Mouse (Mus musculus) layer of hippocampus, postnatal 36 days (tissue): Measurements from ENCODE around the gene Tac2. TPM values are rescaled to one million over a fixed set of nuclear protein-coding genes. Genes with fewer than 3 reads are reported as not detected.
"Not testable (repeated sequence)": the region's sequence is repeated elsewhere in the genome, so short reads cannot be mapped to it uniquely, and the experiment has no call there.

Experiments used
- DNase-seq, 2 experiments: peaks; one replicate each; pipeline ENCODE4 v3.0.0; 2022
- total RNA-seq, 2 experiments: library from RNA; stranded (reverse); gene quantifications; 2 replicates each; pipeline ENCODE4 v1.2.3; 2021

Gene Tac2
- total RNA-seq, 2 experiments from 2014 or later = 3.3 to 6.6 TPM

GRCm38 (mm10) chr10:127759181-127760110, 35.2 kb downstream of the Tac2 start, which contains the start of the genes Rdh1 and Rdh16f1:
TSS of gene Rdh1 (plus strand) at chr10:127759721.
TSS of gene Rdh16f1 (plus strand) at chr10:127759787.
- DNase-seq = no peak

GRCm38 (mm10) chr10:127762926-127763325, 38.6 kb downstream of the Tac2 start:
- DNase-seq = not testable (repeated sequence)

DNA sequence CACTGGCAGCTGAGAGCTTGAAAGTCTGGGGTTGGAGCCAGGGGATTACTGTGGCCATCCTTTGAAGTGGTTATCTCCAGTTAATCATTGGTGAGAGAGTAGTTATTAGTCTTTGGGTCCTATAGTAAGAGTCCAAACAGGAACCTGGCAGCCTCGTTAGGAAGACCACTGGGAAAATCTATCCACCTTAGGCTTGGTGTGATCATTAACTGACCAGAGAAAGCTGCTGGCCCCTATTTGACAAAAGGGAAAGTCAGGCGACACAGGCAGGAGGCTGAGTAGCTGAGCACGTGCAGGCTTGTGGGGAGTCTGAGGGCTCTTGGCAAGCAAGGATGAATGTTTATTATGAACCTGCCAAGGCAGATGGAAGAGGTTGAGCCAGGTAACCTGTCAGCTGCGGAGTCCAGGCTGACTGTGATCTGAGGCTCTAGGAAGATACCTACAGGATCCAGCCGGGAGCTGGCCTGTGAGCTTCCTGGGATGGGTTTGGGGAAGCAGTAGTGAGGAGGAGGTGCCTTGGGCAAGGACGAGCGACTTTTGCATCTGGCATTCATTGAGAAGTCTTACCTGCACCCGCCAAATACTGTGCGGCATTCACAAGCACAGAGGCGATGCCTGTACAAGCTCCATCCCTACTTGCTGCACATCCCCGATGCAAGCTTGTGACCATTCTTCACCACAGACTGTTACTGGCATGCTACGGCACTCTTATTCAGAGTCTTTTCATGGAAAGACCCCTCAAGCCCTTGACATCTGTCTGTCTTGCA, 39.8 kb downstream of the Tac2 start:
- no peak for DNase-seq

DNA sequence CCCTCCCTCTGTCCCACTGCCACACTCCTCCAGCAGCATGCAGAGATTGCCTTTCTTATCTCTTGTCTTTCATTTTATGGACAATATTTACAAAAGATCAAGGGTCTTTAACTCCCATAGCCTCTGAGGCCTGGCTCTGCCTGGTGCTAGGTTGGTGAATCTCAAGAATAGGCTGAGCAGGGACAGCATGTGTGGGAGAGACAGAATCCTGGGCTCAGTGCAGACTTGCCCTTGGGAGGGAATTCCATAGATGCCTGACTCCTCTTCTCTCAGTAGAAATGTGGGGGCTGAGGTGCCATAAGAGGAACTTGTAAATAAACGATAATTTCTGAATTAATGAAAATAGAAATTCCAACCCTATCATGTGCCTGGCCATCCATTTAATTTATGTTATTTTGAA, 42.3 kb downstream of the Tac2 start:
- DNase-seq = no peak

DNA sequence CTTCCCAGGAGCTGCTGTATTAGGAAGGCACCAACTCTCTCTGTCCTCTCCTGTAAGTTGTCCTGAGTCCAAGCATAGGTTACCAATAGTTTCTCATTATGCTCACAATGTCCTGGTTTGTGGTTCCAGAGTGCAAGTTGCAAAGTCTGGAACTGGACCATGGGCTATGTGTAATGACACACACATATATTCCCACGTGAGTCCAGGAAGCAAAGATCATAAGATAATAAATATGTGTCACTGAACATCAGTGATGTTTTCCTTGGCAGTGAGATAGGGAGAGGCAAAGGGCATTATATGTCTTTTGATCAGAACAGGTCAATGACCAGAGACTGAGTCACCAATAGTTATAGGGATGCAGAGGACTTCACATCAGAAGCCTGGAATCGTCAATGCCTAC, 51.7 kb downstream of the Tac2 start, which contains the start of gene Rdh9:
TSS of gene Rdh9 (plus strand) at position 376 of the 400 bp plus-strand sequence.
- DNase-seq = no peak

Other genes with a start within 250 kb of the Tac2 start
- gene Stac3, start 222.8 kb upstream of the Tac2 start, total RNA-seq = 1 to 10 TPM; 3.0 to 3.7 TPM
- gene Ndufa4l2, start 209.5 kb upstream of the Tac2 start, total RNA-seq = 1 to 10 TPM; 3.5 to 4.8 TPM
- 10 to 100 TPM; 27.4 to 29.9 TPM for gene Shmt2, start 202.0 kb upstream of the Tac2 start, total RNA-seq
- gene Nxph4, start 189.9 kb upstream of the Tac2 start, total RNA-seq = 1 to 10 TPM; 1.3 to 1.7 TPM
- gene Lrp1, start 103.3 kb upstream of the Tac2 start, total RNA-seq = 100 to 1,000 TPM; 268 to 307 TPM
- gene Stat6, start 81.5 kb upstream of the Tac2 start, total RNA-seq = 1 to 10 TPM; 5.1 to 6.2 TPM
- gene Nemp1, start 57.6 kb upstream of the Tac2 start, total RNA-seq = 1 to 10 TPM; 5.1 to 6.7 TPM
- 10 to 100 TPM; 42.7 to 43.8 TPM for gene Nab2, start 55.9 kb upstream of the Tac2 start, total RNA-seq
- gene Myo1a, start 19.3 kb upstream of the Tac2 start, total RNA-seq = 1 to 10 TPM; 1.0 to 1.3 TPM
- 10 to 100 TPM; 10.0 to 11.7 TPM for gene Zbtb39, start 15.1 kb downstream of the Tac2 start, total RNA-seq
- gene Gpr182, start 27.3 kb downstream of the Tac2 start, total RNA-seq = 1 to 10 TPM; 1.2 to 1.3 TPM
- under 1 TPM; 0.13 to 0.15 TPM for gene Rdh1, start 35.2 kb downstream of the Tac2 start, total RNA-seq
- not detected for gene Rdh16f1, start 35.3 kb downstream of the Tac2 start, total RNA-seq
- under 1 TPM; 0.30 to 0.53 TPM for gene Rdh9, start 51.9 kb downstream of the Tac2 start, total RNA-seq
- under 1 TPM; 0.13 to 0.22 TPM for gene Rdh16, start 76.7 kb downstream of the Tac2 start, total RNA-seq
- not detected for gene Rdh19, start 125.5 kb downstream of the Tac2 start, total RNA-seq
- not detected for gene Rdh16f2, start 142.0 kb downstream of the Tac2 start, total RNA-seq
- gene Rdh7, start 164.3 kb downstream of the Tac2 start, total RNA-seq = not detected
- not detected for gene Sdr9c7, start 174.0 kb downstream of the Tac2 start, total RNA-seq